Mouse (Mus musculus): ENCODE measurements at regions not wholly inside any gene's neighbourhood (a gene's known extent, or its start where the extent isn't known, plus 50 kb on each side); places are given as distances from the start of the nearest gene placed in this dataset.

GRCm38 (mm10) chr15:56837292-56837691, 640.1 kb downstream of the Slc22a22 start:
- in situ Hi-C loops (cut with MboI; ENCODE audit: low pct_unique_long_range_greater_than_20kb in 1 of 2, low sequenced_read_pairs in 2 of 2, unreplicated experiment in 1 of 2) = no loop called here

GRCm38 (mm10) chr15:56834621-56835020, 642.8 kb downstream of the Slc22a22 start:
- in situ Hi-C loops (cut with MboI; ENCODE audit: low pct_unique_long_range_greater_than_20kb in 1 of 2, low sequenced_read_pairs in 2 of 2, unreplicated experiment in 1 of 2) = no loop called here

DNA sequence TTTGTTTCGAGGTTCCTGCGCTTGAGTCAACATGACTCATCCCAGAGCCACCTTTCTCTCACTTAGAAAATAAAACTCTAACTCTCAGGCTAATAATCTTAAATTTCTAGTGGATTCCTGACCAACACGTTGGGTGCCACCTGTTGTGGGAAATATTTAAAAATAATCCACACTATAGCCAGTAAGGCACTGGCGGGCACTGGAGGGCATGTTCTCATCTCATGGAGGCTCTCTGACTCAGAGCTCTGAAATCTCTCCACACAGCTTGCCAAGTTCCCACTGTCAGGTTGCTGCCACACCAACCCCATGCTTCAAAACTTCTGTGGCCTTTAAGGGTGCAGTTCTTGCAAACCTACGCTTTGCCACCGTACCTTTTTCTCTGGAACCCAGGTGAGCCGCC, 644.8 kb downstream of the Slc22a22 start:
- in situ Hi-C loops (cut with MboI; ENCODE audit: low pct_unique_long_range_greater_than_20kb in 1 of 2, low sequenced_read_pairs in 2 of 2, unreplicated experiment in 1 of 2) = no loop called here

DNA sequence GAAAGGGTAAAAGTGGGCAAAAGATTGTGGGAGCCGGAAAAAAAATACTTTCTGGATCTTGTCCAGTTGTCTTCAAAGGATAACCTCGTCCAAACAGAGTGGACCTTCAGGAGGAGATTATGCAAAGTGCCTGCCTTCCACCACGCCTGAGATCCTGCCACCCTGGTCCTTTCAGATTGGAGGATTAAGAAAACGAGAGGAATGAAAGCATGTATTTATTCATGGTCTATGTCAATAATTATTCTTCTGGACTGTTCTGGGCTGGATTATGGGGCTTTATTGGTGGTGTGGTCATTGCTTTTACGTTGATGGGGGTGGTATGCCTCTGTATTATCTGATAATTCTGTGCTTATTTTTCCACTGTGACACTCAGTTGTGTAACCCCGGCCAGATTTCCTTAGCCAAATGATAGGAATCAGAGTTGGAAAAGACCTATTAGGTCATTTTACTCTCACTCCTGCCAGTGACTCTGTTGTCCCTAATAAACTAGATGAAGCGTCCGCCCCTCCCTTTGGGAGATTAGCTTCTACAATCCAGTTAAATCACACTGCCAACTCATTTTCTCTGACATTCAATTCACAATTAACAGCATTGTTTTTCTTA, 656.3 kb downstream of the Slc22a22 start:
- in situ Hi-C loops (cut with MboI; ENCODE audit: low pct_unique_long_range_greater_than_20kb in 1 of 2, low sequenced_read_pairs in 2 of 2, unreplicated experiment in 1 of 2) = no loop called here

- in situ Hi-C loops (cut with MboI; ENCODE audit: low pct_unique_long_range_greater_than_20kb in 1 of 2, low sequenced_read_pairs in 2 of 2, unreplicated experiment in 1 of 2) = no loop called here
Measured at GRCm38 (mm10) chr15:56820256-56820976, 657.0 kb downstream of the Slc22a22 start.

GRCm38 (mm10) chr15:56818158-56818690, 659.2 kb downstream of the Slc22a22 start:
- in situ Hi-C loops (cut with MboI; ENCODE audit: low pct_unique_long_range_greater_than_20kb in 1 of 2, low sequenced_read_pairs in 2 of 2, unreplicated experiment in 1 of 2) = no loop called here

DNA sequence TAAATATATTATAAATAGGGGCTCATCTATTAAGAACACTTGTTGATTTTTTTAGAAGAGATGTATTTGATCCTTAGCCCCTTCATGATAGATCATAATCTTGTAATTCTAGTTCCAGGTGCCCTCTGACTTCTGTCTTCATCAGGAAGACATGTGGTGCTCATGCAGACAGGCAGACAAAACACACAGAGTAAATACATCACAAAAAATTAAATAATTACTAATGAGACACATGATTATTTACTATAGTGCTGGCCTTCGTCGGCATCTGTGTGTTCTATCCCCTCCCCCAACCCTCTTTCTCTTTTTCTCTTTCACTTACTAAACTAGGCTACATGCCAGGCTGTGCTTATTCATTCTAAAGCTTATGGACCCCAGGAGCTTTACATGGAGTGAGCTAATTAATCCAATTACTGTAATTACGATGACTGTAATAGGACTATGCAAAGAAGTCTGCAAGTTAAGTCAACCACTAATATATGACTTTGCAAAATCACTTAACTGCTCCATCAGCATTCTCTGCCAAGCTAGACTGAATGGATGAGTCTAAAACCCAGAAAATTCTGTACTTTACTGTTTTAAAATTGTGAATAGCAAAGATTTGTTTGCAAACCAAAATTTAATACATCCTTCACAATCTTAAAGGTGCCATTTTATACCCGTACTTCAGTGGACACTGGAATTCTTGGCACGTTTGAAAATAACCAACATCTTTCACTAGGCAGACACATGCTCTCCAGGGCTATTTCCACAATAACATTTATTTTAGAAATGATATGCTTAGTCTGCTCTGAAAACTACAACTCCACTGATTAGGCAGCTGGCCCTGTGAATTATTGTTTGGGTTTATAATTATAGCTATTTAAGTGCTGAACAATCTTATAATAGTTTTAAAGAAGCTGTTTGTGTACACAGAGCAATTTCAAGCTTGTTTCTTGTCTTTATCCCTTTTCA, 659.9 kb downstream of the Slc22a22 start:
- in situ Hi-C loops (cut with MboI; ENCODE audit: low pct_unique_long_range_greater_than_20kb in 1 of 2, low sequenced_read_pairs in 2 of 2, unreplicated experiment in 1 of 2) = no loop called here

- in situ Hi-C loops (cut with MboI; ENCODE audit: low pct_unique_long_range_greater_than_20kb in 1 of 2, low sequenced_read_pairs in 2 of 2, unreplicated experiment in 1 of 2) = no loop called here
Measured at GRCm38 (mm10) chr15:56813876-56814275, 663.5 kb downstream of the Slc22a22 start.

DNA sequence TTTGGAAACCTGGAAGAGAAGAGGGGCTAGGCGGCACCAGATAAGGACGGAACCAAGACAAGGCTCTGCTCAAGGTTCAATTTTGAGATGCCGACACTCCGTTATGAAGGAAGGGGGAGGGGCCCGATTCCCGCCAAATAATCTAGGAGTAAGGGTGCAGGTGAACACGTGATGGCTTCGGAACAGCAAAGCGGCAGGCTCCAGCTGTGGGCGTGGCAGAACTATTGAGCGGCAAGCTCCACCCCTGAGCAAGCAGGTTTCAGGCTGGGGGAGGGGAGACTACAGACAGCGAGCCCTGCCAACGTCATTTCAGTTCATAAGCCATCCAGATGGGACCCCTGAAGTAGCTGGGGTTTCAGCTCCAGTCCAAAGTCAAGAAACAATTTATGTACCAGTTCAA, 667.3 kb downstream of the Slc22a22 start:
- in situ Hi-C loops (cut with MboI; ENCODE audit: low pct_unique_long_range_greater_than_20kb in 1 of 2, low sequenced_read_pairs in 2 of 2, unreplicated experiment in 1 of 2) = no loop called here

DNA sequence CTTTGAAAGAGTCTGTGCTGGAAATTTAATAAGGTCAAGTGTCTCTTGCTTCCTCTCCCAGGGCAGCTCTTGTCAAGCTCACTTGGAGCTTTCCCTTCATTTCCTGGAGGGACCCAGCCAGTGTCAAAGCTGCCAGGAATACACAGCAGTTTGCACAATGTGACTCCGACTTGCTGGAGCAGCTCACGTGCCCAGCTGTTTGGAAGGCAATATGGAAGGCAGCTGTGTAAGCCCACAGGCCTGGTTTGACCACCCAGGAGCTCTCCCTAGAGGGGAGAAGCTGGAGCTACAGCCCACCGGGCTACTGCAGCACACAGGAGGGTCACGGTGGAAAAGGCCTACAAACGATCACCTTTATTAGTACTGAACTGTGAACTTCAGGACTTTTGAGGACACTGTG, 669.8 kb downstream of the Slc22a22 start:
- in situ Hi-C loops (cut with MboI; ENCODE audit: low pct_unique_long_range_greater_than_20kb in 1 of 2, low sequenced_read_pairs in 2 of 2, unreplicated experiment in 1 of 2) = no loop called here

DNA sequence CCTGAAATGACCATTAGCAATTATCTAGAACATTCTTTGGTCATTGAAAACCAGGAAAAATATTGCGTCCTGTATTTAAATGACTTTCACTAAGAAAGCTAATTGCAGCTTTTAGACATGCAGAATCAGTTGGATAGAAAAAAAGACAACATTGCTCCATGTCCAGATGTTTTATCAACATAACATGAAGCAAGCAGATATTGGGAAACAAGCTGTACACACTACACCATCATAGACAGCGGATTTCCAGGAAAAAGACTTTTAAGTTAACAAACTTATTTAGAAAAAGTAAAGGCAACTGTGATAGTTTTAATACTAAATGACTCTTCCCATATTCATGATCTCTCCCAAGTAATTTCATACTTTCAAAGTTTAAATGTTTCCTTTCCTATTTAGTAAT, 675.5 kb downstream of the Slc22a22 start:
- in situ Hi-C loops (cut with MboI; ENCODE audit: low pct_unique_long_range_greater_than_20kb in 1 of 2, low sequenced_read_pairs in 2 of 2, unreplicated experiment in 1 of 2) = no loop called here

GRCm38 (mm10) chr15:56775431-56775830, 702.0 kb downstream of the Slc22a22 start:
- in situ Hi-C loops (cut with MboI; ENCODE audit: low pct_unique_long_range_greater_than_20kb in 1 of 2, low sequenced_read_pairs in 2 of 2, unreplicated experiment in 1 of 2) = no loop called here

DNA sequence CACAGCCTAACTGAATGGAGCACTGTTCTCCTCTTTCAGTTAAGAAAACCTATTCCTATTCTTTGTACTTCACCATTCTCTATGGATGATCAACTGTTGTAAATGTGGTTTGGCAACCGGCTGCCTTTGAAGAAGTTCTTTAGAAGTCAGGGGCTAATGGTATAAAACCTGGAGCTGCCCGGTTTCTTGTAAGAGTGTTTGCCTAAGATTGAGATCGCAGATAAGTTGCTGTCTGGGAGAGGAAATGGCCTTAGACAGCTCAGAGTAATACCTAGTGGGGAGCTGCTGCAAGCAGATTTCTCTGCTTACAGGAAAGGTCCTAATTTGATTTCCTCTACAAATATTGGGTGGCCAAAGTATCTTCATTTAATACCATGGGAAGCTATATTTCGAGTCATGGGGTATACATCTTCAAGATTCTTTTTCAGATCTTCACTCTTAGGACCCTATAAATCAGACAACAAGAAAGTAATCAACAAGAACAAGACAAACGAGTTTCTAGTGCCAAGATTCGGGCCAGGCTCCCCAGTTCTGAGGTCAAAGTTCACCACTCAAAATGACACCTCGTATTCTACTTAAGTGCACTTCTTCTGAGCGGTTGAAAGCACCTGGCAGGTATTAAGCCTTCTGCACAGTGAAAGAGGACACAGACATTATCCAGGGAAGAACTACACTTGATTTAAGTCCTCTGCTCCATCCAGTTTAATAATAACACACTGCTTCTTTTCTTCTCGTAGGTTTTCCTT, 702.6 kb downstream of the Slc22a22 start:
- in situ Hi-C loops (cut with MboI; ENCODE audit: low pct_unique_long_range_greater_than_20kb in 1 of 2, low sequenced_read_pairs in 2 of 2, unreplicated experiment in 1 of 2) = loop anchor here (25.0 kb wide), 1 partner anchor 438 kb away; no protein-coding TSS in a partner anchor

- in situ Hi-C loops (cut with MboI; ENCODE audit: low pct_unique_long_range_greater_than_20kb in 1 of 2, low sequenced_read_pairs in 2 of 2, unreplicated experiment in 1 of 2) = loop anchor here (25.0 kb wide), 1 partner anchor 429 kb away; no protein-coding TSS in a partner anchor
Measured at GRCm38 (mm10) chr15:56766356-56766755, 711.1 kb downstream of the Slc22a22 start.

DNA sequence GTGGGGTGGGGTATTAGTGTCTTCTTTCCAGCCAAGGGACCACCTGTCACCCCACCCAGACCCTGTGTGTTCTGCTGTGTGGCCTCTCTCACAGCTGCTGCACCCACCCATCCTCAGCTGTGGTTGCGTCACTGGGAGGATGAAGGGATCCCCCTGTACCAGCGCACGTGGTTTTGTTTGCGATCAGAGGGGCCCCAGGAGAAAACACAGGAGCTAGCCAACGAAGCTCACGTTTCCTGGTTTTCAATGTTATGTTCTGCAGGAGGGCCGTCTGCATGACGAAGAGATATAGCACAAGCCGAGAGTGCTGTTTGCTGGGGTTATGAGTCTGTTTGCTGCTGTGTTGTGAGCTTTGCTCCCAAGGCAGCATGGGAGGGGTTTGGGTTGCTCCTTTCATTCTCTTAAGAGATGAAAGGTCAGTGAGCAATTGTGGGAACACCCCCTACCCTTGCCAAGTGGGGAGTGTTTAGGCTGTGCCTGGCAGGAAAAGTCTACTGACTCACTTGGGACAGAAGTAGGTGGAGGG, 712.4 kb downstream of the Slc22a22 start:
- in situ Hi-C loops (cut with MboI; ENCODE audit: low pct_unique_long_range_greater_than_20kb in 1 of 2, low sequenced_read_pairs in 2 of 2, unreplicated experiment in 1 of 2) = loop anchor here (25.0 kb wide), 1 partner anchor 428 kb away; no protein-coding TSS in a partner anchor

DNA sequence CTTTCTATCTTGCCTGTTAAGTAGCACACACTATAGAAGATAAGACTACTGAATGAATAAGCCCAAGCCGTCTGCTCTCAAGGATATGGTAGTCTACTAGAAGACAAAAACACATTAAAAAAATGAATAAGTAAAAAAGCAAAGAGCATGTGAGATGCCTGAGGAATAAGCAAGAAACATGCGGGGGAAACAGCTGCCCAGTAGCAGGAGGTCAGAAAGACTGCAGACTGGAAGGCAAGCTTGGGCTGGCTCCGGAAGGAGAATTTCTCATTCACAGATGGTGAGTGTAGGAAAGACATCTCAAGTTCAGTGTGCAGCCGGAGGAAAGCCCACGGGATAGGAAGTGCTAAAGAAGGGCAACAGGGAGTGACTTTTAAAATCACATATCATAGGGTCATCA, 713.4 kb downstream of the Slc22a22 start:
- in situ Hi-C loops (cut with MboI; ENCODE audit: low pct_unique_long_range_greater_than_20kb in 1 of 2, low sequenced_read_pairs in 2 of 2, unreplicated experiment in 1 of 2) = loop anchor here (25.0 kb wide), 1 partner anchor 427 kb away; no protein-coding TSS in a partner anchor

- in situ Hi-C loops (cut with MboI; ENCODE audit: low pct_unique_long_range_greater_than_20kb in 1 of 2, low sequenced_read_pairs in 2 of 2, unreplicated experiment in 1 of 2) = no loop called here
Measured at GRCm38 (mm10) chr15:56746698-56747097, 730.7 kb downstream of the Slc22a22 start.

DNA sequence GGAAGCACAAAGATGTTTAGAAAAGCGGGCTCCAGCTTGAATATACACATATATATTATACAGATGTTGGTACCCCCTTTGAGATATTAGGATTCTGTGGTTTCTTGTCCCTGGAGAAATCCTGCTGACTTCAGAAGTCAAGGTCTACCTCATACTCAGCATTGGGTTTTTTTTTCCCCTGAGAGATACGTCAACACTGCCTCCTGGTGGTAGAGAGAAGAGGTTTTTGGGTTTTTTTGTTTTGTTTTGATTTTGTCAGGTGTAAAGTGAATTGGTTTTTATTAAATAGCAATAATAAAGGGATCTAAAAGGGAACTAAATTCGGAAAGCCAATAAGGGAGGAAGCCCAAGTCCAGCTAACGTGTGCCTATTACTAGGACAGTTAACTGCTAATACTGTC, 732.5 kb downstream of the Slc22a22 start:
- in situ Hi-C loops (cut with MboI; ENCODE audit: low pct_unique_long_range_greater_than_20kb in 1 of 2, low sequenced_read_pairs in 2 of 2, unreplicated experiment in 1 of 2) = no loop called here
